9 mouse cellular contexts compared by ENCODE assay signal in the genomic region with DNA sequence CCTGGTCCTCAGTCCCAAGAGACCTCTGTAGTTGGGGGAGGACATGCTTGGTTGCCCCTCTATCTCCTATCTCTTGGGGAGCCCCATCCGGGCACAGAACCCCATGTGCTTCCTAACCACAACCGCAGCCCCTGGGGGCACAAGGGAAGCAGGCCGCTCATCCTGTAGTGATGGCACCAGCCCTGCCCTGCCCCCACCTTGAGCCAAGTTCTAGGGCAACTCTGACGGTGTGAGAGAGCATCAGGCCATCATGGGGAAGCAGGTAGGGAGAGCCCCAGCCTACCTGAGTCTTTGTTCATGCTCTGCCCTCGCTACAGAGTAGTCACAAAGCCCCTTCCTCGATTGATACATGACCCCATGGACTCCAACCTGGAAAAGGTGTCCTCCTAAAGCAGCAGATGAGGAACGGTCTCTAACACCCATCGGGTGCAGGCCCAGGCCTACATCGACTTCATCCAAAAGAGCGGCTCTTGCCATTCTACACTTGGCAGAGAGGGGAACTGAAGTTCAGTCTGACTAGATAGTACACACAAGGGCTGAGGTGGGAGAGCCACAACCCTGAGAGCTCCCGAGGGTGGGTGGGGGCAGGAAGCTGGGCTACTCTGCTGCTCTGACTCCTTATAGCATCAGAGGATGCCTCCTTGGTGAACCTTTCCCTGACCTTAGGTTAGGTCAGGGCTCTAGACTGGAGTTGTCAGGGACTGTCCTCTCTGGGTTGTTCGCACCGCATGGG. TPM values are rescaled to one million over a fixed set of nuclear protein-coding genes. Genes with fewer than 3 reads are reported as not detected.
DNase-seq lines count a peak whose midpoint lies in the region; ATAC-seq and TF ChIP-seq lines count a peak whose summit lies in the region.
"Had no signal": no experiment of that assay in that cellular context is flagged by ENCODE, and none has a peak within 500 bp of the region (broad histone marks: within the 10 kb centered on the region; RNA-seq: fewer than 3 reads in every experiment).

No protein-coding gene starts in this region.

- no peak overlapping the region for H3K4me3 ChIP-seq in neural tube, embryonic 11.5 days (ENCODE audit: low read depth, low read length)
- no peak overlapping the region for H3K4me3 ChIP-seq in midbrain, postnatal 0 days (ENCODE audit: low read depth, low read length)

- H3K27ac ChIP-seq in neural tube, embryonic 11.5 days (ENCODE audit: low read depth, low read length), result no peak overlapping the region
- H3K27ac ChIP-seq in midbrain, postnatal 0 days (ENCODE audit: low read depth, low read length), result no peak overlapping the region

- H3K9me3 ChIP-seq in neural tube, embryonic 11.5 days (ENCODE audit: control insufficient read depth, low read length), result no peaks in the 10 kb centered on the region
- H3K9me3 ChIP-seq in midbrain, postnatal 0 days (ENCODE audit: low read length), result no peaks in the 10 kb centered on the region

- H3K36me3 ChIP-seq in neural tube, embryonic 11.5 days (ENCODE audit: control insufficient read depth, insufficient read depth, low read length), result no peaks in the 10 kb centered on the region
- no peaks in the 10 kb centered on the region for H3K36me3 ChIP-seq in midbrain, postnatal 0 days (ENCODE audit: insufficient read depth, low read length)

- 0 out of 2 replicates have a peak, but pooled peaks have one; percentile 17 for ATAC-seq in neural tube, embryonic 11.5 days (ENCODE audit: insufficient read depth, low FRiP score, low TSS enrichment)
- no peak for ATAC-seq in midbrain, postnatal 0 days (ENCODE audit: low FRiP score)

- no peak overlapping the region for H3K9ac ChIP-seq in neural tube, embryonic 11.5 days (ENCODE audit: low read length)
- no peak overlapping the region for H3K9ac ChIP-seq in midbrain, postnatal 0 days (replicated peaks; ENCODE audit: low read length, poor library complexity, severe bottlenecking)

- no peak overlapping the region for H3K4me2 ChIP-seq in neural tube, embryonic 11.5 days (ENCODE audit: low read depth)
- peak overlapping the region; percentile 77; the same call in 1 of the 2 replicates for H3K4me2 ChIP-seq in midbrain, postnatal 0 days (ENCODE audit: low read depth, low read length, poor library complexity, severe bottlenecking)

- TF ChIP-seq CTCF in midbrain, postnatal 0 days (IDR thresholded peaks at IDR 0.05), result no peak

- 0 out of 2 replicates have a peak, but pooled peaks cover 3% of the 10 kb centered on the region for H3K27me3 ChIP-seq in neural tube, embryonic 11.5 days (ENCODE audit: control insufficient read depth, insufficient read depth, low read length)
- no peaks in the 10 kb centered on the region for H3K27me3 ChIP-seq in midbrain, postnatal 0 days (ENCODE audit: insufficient read depth, low read length)

- no peaks in the 10 kb centered on the region for H3K4me1 ChIP-seq in neural tube, embryonic 11.5 days (ENCODE audit: control insufficient read depth, insufficient read depth, low read length)
- H3K4me1 ChIP-seq in midbrain, postnatal 0 days (ENCODE audit: insufficient read depth, low read length), result no peaks in the 10 kb centered on the region

- WGBS in neural tube, embryonic 11.5 days, result 88% methylated on average over 13 of the region's 13 CpGs
- 92% methylated on average over 13 of the region's 13 CpGs for WGBS in midbrain, postnatal 0 days

- peak; percentile 93 for DNase-seq in heart, adult 11 months
- no peak for DNase-seq in heart, adult 8-10 months (ENCODE audit: low spot score)
- no peak for DNase-seq in neural tube, embryonic 11.5 days (ENCODE audit: low spot score)
- no peak for DNase-seq in neural tube, embryonic 10.5 days (ENCODE audit: extremely low spot score, low spot score)
- no peak for DNase-seq in midbrain, postnatal 0 days (ENCODE audit: low spot score)
- peak; percentile 75 to 87 for DNase-seq in thymus, postnatal 36 days
- no peak for DNase-seq in cerebellum, postnatal 14 days
- DNase-seq in embryo, embryonic 10 days (ENCODE audit: low spot score), result no peak

RNA-seq across cellular contexts. Expression of gene Lrrc32, which starts 0.5 kb away (rescaled TPM):
- 10 to 100 TPM in 3 of 4 experiments, 1 to 10 TPM in 1; 7.7 to 17.3 (median 12.2) TPM for total RNA-seq in heart, adult 8-10 months (2022)
- 4.5 and 6.4 TPM in 2 replicates for polyA plus RNA-seq in neural tube, embryonic 11.5 days (2014; fragmentation: Nextera tagmentation; extraction: Ambion mirVana)
- total RNA-seq in midbrain, postnatal 0 days (2014; rRNA removed), result 7.6 and 9.0 TPM in 2 replicates
- polyA plus RNA-seq in midbrain, postnatal 0 days (2015; fragmentation: Nextera tagmentation; extraction: Ambion mirVana), result 5.2 and 6.0 TPM in 2 replicates

RNA-seq across cellular contexts. Expression of gene Gucy2d, which starts 48.3 kb away (rescaled TPM):
- total RNA-seq in heart, adult 8-10 months (2022), result under 1 TPM in 3 of 4 experiments, not detected in 1; 0.12 to 0.20 (median 0.16) TPM
- polyA plus RNA-seq in neural tube, embryonic 11.5 days (2014; fragmentation: Nextera tagmentation; extraction: Ambion mirVana), result not detected in 2 replicates
- 0.05 TPM in 1 of 2 replicates, not detected in the other for total RNA-seq in midbrain, postnatal 0 days (2014; rRNA removed)
- polyA plus RNA-seq in midbrain, postnatal 0 days (2015; fragmentation: Nextera tagmentation; extraction: Ambion mirVana), result 0.05 TPM in 1 of 2 replicates, not detected in the other
- polyA plus RNA-seq: gonadal fat pad, adult 2 months had no signal

Comparison
In these comparisons a context has a peak if more than half of its experiments do, and no peak if none do; other contexts are left out.
1. DNase-seq: peak in heart, adult 11 months (single experiment) and thymus, postnatal 36 days (2 of 2); none in heart, adult 8-10 months (single experiment), neural tube, embryonic 11.5 days (single experiment), neural tube, embryonic 10.5 days (single experiment), midbrain, postnatal 0 days (single experiment), cerebellum, postnatal 14 days (0 of 2) and embryo, embryonic 10 days (single experiment).